Mouse (Mus musculus): Measurements from ENCODE around the gene Atp2b1.

- TF ChIP-seq CTCF (IDR thresholded peaks at IDR 0.05; ENCODE audit: extremely low read depth, insufficient read depth, insufficient read length, insufficient replicate concordance) (no peak), POLR2A (IDR thresholded peaks at IDR 0.05; ENCODE audit: low read depth, low read length) (no peak)
These were observed 33.0 kb downstream of the Atp2b1 start for GRCm38 (mm10) chr10:98947206-98947605.

Data from spleen, adult 2 months (tissue).